Mouse (Mus musculus) limb, embryonic 13.5 days (tissue): Measurements from ENCODE around the gene Gpc6. TPM values are rescaled to one million over a fixed set of nuclear protein-coding genes. Genes with fewer than 3 reads are reported as not detected.

ENCODE experiments used
- ATAC-seq: fragments of 200-750 bp; cut with Nextera tagmentation; 2 replicates; pipeline ENCODE4 v1.8.0; 2017; ENCODE audit warnings: low read depth, moderate number of reproducible peaks, moderate TSS enrichment; ENCODE audit not compliant: low FRiP score
- H3K27ac ChIP-seq: fragments of 300-500 bp; sonication (generic); 2 replicates; pipeline ENCODE4 v1.5.1; 2015; ENCODE audit warnings: inconsistent platforms, mild to moderate bottlenecking, moderate library complexity
- H3K27me3 ChIP-seq: fragments of 300-500 bp; sonication (generic); 2 replicates; pipeline ENCODE4 v1.6.1; 2015; ENCODE audit warnings: mild to moderate bottlenecking, inconsistent platforms
- H3K36me3 ChIP-seq: fragments of 300-500 bp; sonication (generic); 2 replicates; pipeline ENCODE4 v1.6.1; 2015; ENCODE audit warnings: inconsistent platforms, mild to moderate bottlenecking, moderate library complexity
- H3K4me1 ChIP-seq: fragments of 300-500 bp; sonication (generic); 2 replicates; pipeline ENCODE4 v1.6.1; 2015; ENCODE audit warnings: inconsistent platforms
- H3K4me2 ChIP-seq: fragments of 300-500 bp; sonication (generic); replicated peaks from 2 replicates; pipeline ENCODE4 v1.6.1; 2015; ENCODE audit warnings: inconsistent platforms, mild to moderate bottlenecking, moderate library complexity
- H3K4me3 ChIP-seq: fragments of 300-500 bp; sonication (generic); 2 replicates; pipeline ENCODE4 v1.5.1; 2015; ENCODE audit warnings: moderate library complexity, mild to moderate bottlenecking, inconsistent platforms
- H3K9ac ChIP-seq: fragments of 300-500 bp; sonication (generic); 2 replicates; pipeline ENCODE4 v1.6.1; 2015; ENCODE audit warnings: mild to moderate bottlenecking, inconsistent platforms
- H3K9me3 ChIP-seq: fragments of 300-500 bp; sonication (generic); 2 replicates; pipeline ENCODE4 v1.6.1; 2016; ENCODE audit warnings: inconsistent platforms
- WGBS: fragments of 180-500 bp; shearing (Covaris S2); methylation state at CpG from one replicate; pipeline ENCODE4 v1.1.7; 2015; 5-methylcytosine and 5-hydroxymethylcytosine counted together
- polyA plus RNA-seq: library from polyadenylated mRNA; unstranded; fragments of >200 nt; fragmentation: Nextera tagmentation; extraction: Ambion mirVana; gene quantifications from 2 replicates; pipeline ENCODE4 v1.2.1, GENCODE M21; 2015

The Gpc6 gene
- polyA plus RNA-seq, 1 experiment from 2014 or later = 59.6 TPM

DNA sequence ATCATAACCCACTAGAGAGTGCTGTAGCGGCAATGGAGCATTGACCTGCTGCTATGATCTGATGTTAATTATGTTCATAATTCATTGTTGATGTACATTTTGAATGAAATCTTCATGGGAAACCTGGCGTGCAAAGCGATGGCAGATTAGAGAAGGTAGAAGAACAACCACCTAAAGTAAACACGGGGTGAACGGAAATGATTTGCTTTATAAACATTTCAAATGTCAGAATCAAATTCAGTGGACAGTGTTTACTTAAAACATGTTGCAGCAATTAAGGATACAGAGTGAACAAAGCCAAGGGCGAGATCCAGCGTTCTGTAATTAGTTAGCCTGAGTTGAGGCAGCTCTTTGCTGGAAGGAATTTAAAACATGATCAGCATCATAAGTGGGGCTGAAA lies 426.2 kb downstream of the Gpc6 start:
- H3K4me2 ChIP-seq = no peak overlapping the region
- H3K27me3 ChIP-seq = no peaks in the 10 kb centered on the region
- H3K36me3 ChIP-seq = no peaks in the 10 kb centered on the region; the same call in 1 of the 2 replicates
- no peak overlapping the region for H3K9ac ChIP-seq
- no peak for ATAC-seq
- H3K27ac ChIP-seq = no peak overlapping the region
- H3K9me3 ChIP-seq = no peaks in the 10 kb centered on the region
- H3K4me1 ChIP-seq = no peaks in the 10 kb centered on the region
- WGBS = 63% methylated on average over 7 of the region's 7 CpGs
- no peak overlapping the region for H3K4me3 ChIP-seq

DNA sequence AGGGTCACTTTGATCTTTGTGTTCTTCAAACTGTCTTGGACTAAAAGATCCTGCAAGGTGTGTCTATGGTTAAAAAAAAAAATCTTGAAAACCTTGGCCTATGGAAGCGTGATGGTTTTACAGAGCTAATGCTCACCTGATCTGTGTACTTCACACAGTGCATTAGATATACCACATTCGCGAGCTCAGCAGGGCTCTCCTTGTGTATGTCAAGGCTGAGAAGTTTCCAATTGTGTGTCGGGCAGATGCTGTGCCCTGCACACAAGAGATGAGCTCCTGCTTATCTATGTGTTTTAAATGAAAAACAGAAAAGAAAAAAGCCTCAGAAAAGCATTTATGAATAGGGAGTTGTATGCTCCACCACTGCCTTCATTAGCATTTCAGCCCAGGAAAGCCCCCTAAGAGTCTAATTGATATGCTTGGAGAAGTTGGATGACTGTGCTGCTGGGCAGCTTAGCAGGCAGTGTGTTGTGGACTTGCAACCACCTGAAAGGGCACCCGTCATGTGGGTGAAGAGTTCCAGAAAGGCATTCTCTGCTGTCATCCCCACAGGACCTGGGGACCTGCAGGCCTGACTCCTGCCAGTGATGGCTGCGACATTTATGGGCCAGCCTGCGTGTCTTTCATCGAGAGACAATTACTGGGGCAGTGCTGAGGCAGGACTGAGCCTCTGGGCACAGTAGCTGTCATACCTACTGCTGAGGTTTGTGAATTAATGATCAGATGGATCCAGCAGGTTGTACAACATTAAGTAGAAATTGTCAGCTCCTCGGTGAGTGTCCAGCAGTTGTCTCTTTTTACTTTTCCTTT lies 436.2 kb downstream of the Gpc6 start:
- no peak for ATAC-seq
- Histone ChIP-seq H3K9me3 (no peaks in the 10 kb centered on the region), H3K9ac (no peak overlapping the region), H3K4me1 (no peaks in the 10 kb centered on the region), H3K4me2 (no peak overlapping the region), H3K27me3 (no peaks in the 10 kb centered on the region), H3K36me3 (no peaks in the 10 kb centered on the region), H3K27ac (no peak overlapping the region), H3K4me3 (no peak overlapping the region)
- WGBS = 59% methylated on average over 9 of the region's 9 CpGs

DNA sequence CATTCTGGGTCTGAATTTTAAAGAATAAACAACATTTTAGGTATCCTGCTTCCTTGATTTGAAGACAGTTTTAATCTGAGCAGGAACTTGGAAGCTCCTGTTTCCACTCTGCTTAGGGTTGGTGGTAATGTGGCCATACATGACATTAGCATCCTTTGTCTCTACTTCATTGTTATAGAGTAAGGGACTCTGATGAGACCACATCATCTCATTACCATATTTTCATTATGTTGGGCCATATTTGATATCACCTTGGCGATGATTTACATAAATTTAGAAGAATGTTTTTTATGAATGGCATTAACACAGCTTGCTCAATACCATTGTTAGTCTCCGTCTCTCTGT lies 436.8 kb downstream of the Gpc6 start:
- Histone ChIP-seq H3K36me3 (no peaks in the 10 kb centered on the region), H3K4me2 (no peak overlapping the region), H3K4me3 (no peak overlapping the region), H3K9ac (no peak overlapping the region), H3K9me3 (no peaks in the 10 kb centered on the region), H3K4me1 (no peaks in the 10 kb centered on the region), H3K27ac (no peak overlapping the region), H3K27me3 (no peaks in the 10 kb centered on the region)
- no peak for ATAC-seq
- WGBS = 87% methylated on average over 2 of the region's 2 CpGs

DNA sequence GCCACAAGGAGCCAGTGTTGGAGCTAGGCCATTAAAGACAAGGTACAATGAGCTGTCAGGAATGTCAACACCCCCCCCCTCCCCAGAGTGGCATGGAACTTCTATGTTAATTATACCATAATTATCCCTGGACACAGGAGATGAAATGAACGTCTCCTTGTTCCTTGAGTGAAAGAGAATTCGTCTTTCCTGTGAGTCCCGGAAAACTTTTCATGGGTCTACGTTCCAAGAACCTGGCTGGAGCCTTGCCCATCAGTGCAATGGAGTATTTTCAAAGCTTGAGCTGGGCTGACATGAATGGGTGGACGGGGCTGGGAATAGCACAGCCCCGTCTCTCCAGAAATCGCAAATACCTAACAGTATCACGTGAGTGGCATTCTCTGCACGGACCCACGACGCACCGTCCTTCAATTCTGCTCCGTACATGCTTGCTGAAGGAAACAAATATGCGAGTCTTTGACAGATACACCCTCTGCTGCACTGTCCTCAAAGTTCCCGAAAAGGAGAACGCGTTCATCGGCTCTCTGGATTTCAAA lies 444.3 kb downstream of the Gpc6 start:
- Histone ChIP-seq H3K36me3 (no peaks in the 10 kb centered on the region), H3K4me3 (no peak overlapping the region), H3K4me2 (no peak overlapping the region), H3K9ac (no peak overlapping the region), H3K27me3 (no peaks in the 10 kb centered on the region), H3K9me3 (no peaks in the 10 kb centered on the region), H3K27ac (no peak overlapping the region), H3K4me1 (no peaks in the 10 kb centered on the region)
- ATAC-seq = no peak
- WGBS = 90% methylated on average over 18 of the region's 18 CpGs

DNA sequence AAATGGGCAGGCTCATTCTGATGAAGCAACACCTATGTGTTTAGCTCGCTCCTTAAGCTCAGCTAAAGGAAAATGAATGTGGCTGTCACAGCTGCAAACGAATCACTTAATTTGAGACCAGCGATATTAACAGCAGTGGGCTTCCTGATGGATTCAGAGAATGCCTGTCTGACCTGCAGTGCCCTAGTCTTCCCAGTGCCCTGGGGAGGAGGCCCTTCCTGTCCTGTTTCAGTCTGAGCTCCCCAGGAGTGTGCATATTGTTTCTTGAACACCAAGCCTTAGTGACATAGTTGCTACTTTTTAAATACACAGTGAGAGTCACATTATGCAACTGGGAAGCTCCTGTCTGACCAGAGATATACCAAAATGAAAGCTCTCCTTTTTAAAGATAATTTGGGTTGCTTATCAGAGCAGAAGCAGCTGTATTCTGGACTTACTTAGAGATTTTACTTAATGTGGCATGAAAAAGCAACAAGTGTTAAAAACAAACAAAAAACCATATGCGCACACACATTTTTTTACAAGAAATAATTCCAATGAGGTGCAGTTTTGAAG lies 451.8 kb downstream of the Gpc6 start:
- no peak overlapping the region for H3K9ac ChIP-seq
- WGBS = 38% methylated on average over 4 of the region's 4 CpGs

DNA sequence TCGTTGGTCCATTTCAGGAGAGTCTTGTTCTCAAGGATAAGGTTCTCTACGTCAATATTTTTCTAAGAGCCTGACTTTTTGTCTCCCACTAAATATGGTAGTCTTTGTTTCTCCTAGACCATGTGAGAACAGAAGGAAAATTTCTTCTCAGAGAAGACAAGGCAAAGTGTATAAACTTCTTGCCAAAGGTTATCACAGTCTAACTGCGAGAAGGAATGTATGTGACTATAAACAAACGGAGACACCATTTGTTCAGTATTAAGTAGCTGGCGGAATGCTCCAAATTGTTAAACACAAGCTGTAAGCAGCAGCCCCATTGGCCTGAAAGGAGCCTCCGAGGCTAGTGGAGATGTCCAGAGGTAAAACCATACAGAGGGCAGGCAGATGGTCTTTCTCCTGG lies 454.9 kb downstream of the Gpc6 start:
- Histone ChIP-seq H3K27me3 (no peaks in the 10 kb centered on the region), H3K36me3 (no peaks in the 10 kb centered on the region), H3K4me3 (no peak overlapping the region), H3K9me3 (no peaks in the 10 kb centered on the region), H3K27ac (no peak overlapping the region), H3K9ac (no peak overlapping the region), H3K4me2 (no peak overlapping the region), H3K4me1 (peaks cover 3% of the 10 kb centered on the region; the same call in 1 of the 2 replicates)
- ATAC-seq = no peak
- WGBS = 59% methylated on average over 6 of the region's 6 CpGs

More for the DNA sequence above, 451.8 kb downstream of the Gpc6 start:
- Histone ChIP-seq H3K36me3 (no peaks in the 10 kb centered on the region), H3K4me3 (no peak overlapping the region), H3K4me2 (no peak overlapping the region), H3K4me1 (peaks cover 3% of the 10 kb centered on the region; the same call in 1 of the 2 replicates), H3K9me3 (no peaks in the 10 kb centered on the region), H3K27me3 (no peaks in the 10 kb centered on the region), H3K27ac (no peak overlapping the region)
- ATAC-seq = no peak

DNA sequence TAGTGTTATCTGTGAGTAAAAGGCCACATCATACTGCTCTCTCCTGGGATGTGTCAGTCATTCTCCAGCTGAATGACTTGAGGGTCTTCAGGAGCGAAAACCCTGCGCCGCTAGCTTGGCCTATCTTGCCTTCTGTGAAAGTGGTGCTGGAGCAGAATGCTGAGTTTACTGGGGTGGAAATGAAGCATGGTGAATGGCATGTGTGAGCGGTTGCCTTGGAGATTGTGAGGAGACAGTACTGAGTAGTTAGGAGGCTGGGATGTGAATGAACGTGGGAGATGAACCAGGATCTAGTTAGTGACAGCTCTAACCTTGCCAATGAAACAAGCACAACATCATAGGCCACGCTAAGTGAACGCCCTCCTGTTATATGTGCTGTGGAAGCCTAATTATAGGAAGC lies 458.1 kb downstream of the Gpc6 start:
- Histone ChIP-seq H3K4me2 (no peak overlapping the region), H3K27ac (no peak overlapping the region), H3K27me3 (no peaks in the 10 kb centered on the region), H3K36me3 (no peaks in the 10 kb centered on the region), H3K4me1 (no peaks in the 10 kb centered on the region; the same call in 1 of the 2 replicates), H3K9ac (no peak overlapping the region), H3K4me3 (no peak overlapping the region), H3K9me3 (no peaks in the 10 kb centered on the region)
- ATAC-seq = no peak
- whole genome bisulfite sequencing = 88% methylated on average over 7 of the region's 7 CpGs

DNA sequence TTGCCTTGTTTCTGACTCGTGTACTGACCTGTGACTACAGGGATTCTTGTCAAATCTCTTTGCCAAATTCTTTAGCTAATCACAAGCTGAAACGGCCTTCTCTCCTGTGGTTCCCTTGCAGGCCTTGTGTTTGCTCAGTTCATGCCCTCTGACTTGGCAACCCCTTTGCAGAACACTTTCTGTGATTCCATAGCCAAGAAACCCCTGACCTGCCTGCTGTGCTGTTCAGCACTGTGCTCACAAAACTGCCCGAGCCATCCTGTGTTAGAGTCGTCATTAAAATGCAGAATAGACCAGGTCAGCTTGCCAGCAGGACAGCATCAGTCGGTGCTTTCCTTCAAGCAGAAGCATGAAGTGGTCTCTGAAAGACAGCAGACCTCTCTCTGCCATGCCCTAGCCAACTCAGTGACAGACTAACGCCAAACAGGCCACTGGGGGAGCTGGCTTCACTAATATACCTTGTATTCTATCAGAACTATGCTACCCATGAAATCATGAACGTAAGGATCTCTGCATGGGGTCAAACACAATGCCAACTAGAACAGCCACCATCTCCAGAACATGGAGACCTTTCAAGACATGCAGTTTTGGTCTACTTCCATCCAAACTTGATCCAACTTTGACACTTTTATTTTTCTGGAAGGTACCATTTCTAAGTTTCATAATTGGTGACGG lies 459.1 kb downstream of the Gpc6 start:
- no peak; the same call in 1 of the 2 replicates for ATAC-seq
- H3K27ac ChIP-seq = no peak overlapping the region

DNA sequence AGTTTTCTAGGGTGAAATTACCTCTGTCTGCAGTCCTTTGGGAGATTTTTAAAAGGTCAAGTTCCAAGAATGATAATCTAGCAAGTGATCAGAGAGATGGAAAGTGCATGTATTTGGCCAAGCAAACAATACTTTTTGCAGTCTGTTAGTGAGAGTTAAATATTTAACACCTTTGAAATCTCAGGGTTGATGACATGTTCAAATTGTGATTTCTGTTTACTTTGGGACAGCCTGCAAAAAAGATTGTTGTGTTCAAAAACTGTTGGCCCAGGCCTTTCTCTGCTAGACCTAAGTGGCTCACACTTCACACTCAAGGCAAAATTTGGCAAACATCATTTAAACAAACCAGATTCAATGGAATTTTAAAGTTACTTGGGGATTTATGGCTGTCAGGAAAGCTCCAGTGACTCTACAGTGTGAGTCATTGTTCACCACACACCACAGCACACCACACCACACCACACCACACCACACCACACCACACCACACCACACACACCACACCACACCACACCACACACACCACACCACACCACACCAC lies 460.7 kb downstream of the Gpc6 start:
- Histone ChIP-seq H3K4me1 (no peaks in the 10 kb centered on the region), H3K9me3 (no peaks in the 10 kb centered on the region), H3K36me3 (no peaks in the 10 kb centered on the region), H3K4me2 (no peak overlapping the region), H3K4me3 (no peak overlapping the region), H3K27ac (no peak overlapping the region), H3K27me3 (no peaks in the 10 kb centered on the region), H3K9ac (no peak overlapping the region)
- ATAC-seq = no peak

More for the DNA sequence above, 459.1 kb downstream of the Gpc6 start:
- no peak overlapping the region for H3K4me2 ChIP-seq
- no peak overlapping the region for H3K9ac ChIP-seq
- WGBS = 57% methylated on average over 8 of the region's 8 CpGs
- H3K36me3 ChIP-seq = no peaks in the 10 kb centered on the region
- H3K4me3 ChIP-seq = no peak overlapping the region
- H3K27me3 ChIP-seq = no peaks in the 10 kb centered on the region
- no peaks in the 10 kb centered on the region; the same call in 1 of the 2 replicates for H3K4me1 ChIP-seq
- no peaks in the 10 kb centered on the region for H3K9me3 ChIP-seq

DNA sequence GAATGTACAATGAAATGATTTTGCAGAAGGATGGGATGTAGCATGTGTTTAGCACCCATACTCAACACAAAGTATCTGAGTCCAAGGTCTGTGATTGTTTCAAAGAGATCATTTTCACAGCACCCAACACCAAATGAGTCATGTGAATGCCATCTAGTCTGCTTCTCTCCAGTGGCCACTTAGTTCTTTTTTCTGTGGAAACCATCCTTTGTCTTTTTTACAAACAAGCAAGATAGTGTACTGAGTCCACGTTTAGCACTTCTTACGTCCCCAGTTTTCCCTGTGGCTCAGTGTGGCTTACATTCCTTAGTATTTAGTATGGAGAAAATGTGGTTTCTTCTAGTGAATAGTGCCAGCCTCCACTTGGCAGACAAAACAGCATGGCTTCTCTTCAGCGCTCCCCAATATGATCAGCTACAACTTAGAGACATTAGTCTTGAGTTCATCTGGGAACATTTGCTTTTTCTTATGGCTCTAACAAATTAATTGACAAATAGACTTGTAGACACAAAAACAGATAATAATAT lies 465.7 kb downstream of the Gpc6 start:
- 90% methylated on average over 3 of the region's 3 CpGs for WGBS

DNA sequence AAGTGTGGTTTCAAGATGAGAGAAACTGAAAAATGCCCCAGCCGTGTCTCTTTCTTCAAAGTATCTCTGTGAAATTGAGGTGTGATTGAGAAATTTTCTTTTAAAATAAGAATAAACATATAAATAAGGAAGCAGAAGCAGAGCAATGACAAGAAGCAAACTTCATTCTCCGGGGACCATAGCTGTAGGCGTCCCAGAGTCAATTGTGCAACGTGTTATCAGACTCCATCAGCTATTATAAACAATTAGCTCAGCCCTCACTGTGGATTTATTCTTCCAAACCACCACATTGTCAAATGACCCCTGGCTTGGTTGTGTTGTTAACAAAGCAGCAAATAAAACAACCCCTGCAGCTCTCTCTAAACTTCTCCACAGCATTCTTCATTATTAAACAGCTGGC lies 466.3 kb downstream of the Gpc6 start:
- Histone ChIP-seq H3K9ac (no peak overlapping the region), H3K4me1 (no peaks in the 10 kb centered on the region), H3K4me2 (no peak overlapping the region), H3K27me3 (no peaks in the 10 kb centered on the region), H3K9me3 (no peaks in the 10 kb centered on the region), H3K27ac (no peak overlapping the region), H3K4me3 (no peak overlapping the region), H3K36me3 (no peaks in the 10 kb centered on the region)
- ATAC-seq = no peak
- 59% methylated on average over 4 of the region's 4 CpGs for WGBS

More for the DNA sequence above, 465.7 kb downstream of the Gpc6 start:
- Histone ChIP-seq H3K4me3 (no peak overlapping the region), H3K4me2 (no peak overlapping the region), H3K4me1 (no peaks in the 10 kb centered on the region), H3K27ac (no peak overlapping the region), H3K9ac (no peak overlapping the region), H3K9me3 (no peaks in the 10 kb centered on the region), H3K27me3 (no peaks in the 10 kb centered on the region), H3K36me3 (no peaks in the 10 kb centered on the region)
- ATAC-seq = no peak

DNA sequence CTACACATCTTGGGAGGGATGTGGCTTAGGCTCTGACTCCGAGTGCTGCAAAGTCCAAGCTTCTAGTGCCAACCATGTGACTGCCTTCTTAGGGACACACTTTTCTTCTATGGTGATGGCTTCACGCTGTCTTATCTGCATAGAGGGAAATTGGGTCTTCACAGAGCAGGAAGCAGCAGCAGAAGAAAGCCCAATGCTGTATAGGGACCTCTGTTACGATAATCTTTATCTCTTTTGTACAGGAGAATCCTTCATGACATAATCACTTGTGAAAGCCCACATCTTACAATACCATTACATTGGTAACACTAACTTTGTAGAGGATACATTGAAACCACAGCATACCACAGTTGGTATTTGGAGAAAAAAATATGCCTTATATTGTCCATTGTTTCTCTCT lies 472.1 kb downstream of the Gpc6 start:
- Histone ChIP-seq H3K4me2 (no peak overlapping the region), H3K36me3 (no peaks in the 10 kb centered on the region), H3K4me1 (no peaks in the 10 kb centered on the region), H3K27me3 (no peaks in the 10 kb centered on the region), H3K9me3 (no peaks in the 10 kb centered on the region), H3K4me3 (no peak overlapping the region), H3K27ac (no peak overlapping the region), H3K9ac (no peak overlapping the region)
- no peak for ATAC-seq
- 85% methylated on average over 3 of the region's 3 CpGs for WGBS
